Mouse (Mus musculus) liver, embryonic 13.5 days (tissue): ENCODE results near the gene Gm21987. TPM values are rescaled to one million over a fixed set of nuclear protein-coding genes. Genes with fewer than 3 reads are reported as not detected.

Experiments used
- ATAC-seq: fragments of 200-750 bp; cut with Nextera tagmentation; 2 replicates; pipeline ENCODE4 v1.8.0; 2017; ENCODE audit warnings: low read depth, mild to moderate bottlenecking, moderate number of reproducible peaks, moderate library complexity
- DNase-seq: peaks from one replicate; pipeline ENCODE4 v3.0.0; 2022
- H3K27ac ChIP-seq: fragments of 300-500 bp; sonication (generic); 2 replicates; pipeline ENCODE4 v1.5.1; 2015; ENCODE audit warnings: moderate library complexity, mild to moderate bottlenecking, inconsistent platforms
- H3K27me3 ChIP-seq: fragments of 300-500 bp; sonication (generic); 2 replicates; pipeline ENCODE4 v1.6.1; 2015; ENCODE audit warnings: mild to moderate bottlenecking, inconsistent platforms
- H3K36me3 ChIP-seq: fragments of 300-500 bp; sonication (generic); 2 replicates; pipeline ENCODE4 v1.6.1; 2015; ENCODE audit warnings: mild to moderate bottlenecking, inconsistent platforms
- H3K4me1 ChIP-seq: fragments of 300-500 bp; sonication (generic); replicated peaks from 2 replicates; pipeline ENCODE4 v1.6.1; 2015; ENCODE audit warnings: inconsistent platforms
- H3K4me2 ChIP-seq: fragments of 300-500 bp; sonication (generic); 2 replicates; pipeline ENCODE4 v1.6.1; 2015; ENCODE audit warnings: inconsistent platforms, mild to moderate bottlenecking, moderate library complexity
- H3K4me3 ChIP-seq: fragments of 300-500 bp; sonication (generic); replicated peaks from 2 replicates; pipeline ENCODE4 v1.5.1; 2015; ENCODE audit warnings: mild to moderate bottlenecking, inconsistent platforms
- H3K9ac ChIP-seq: fragments of 300-500 bp; sonication (generic); 2 replicates; pipeline ENCODE4 v1.6.1; 2015; ENCODE audit warnings: mild to moderate bottlenecking, inconsistent platforms
- H3K9me3 ChIP-seq: fragments of 300-500 bp; sonication (generic); replicated peaks from 2 replicates; pipeline ENCODE4 v1.6.1; 2016; ENCODE audit warnings: inconsistent platforms
- WGBS: fragments of 180-500 bp; shearing (Covaris S2); methylation state at CpG from one replicate; pipeline ENCODE4 v1.1.7; 2015; ENCODE audit not compliant: insufficient replicate concordance; 5-methylcytosine and 5-hydroxymethylcytosine counted together
- polyA plus RNA-seq: library from polyadenylated mRNA; unstranded; fragments of >200 nt; fragmentation: Nextera tagmentation; extraction: Ambion mirVana; gene quantifications from 2 replicates; pipeline ENCODE4 v1.2.1, GENCODE M21; 2015

Gene Gm21987
- polyA plus RNA-seq, 1 experiment from 2014 or later, result not detected

- DNase-seq, result no peak
- Histone ChIP-seq H3K9ac (no peak overlapping the region), H3K4me1 (peaks cover 67% of the 10 kb centered on the region), H3K27ac (no peak overlapping the region), H3K36me3 (peaks cover 19% of the 10 kb centered on the region), H3K27me3 (no peaks in the 10 kb centered on the region), H3K4me2 (no peak overlapping the region), H3K4me3 (no peak overlapping the region), H3K9me3 (no peaks in the 10 kb centered on the region)
- no peak for ATAC-seq
- 82% methylated on average over 3 of the region's 3 CpGs for WGBS
These were observed 33.1 kb downstream of the Gm21987 start for GRCm38 (mm10) chr16:38379926-38380325.

- peaks cover 67% of the 10 kb centered on the region for H3K4me1 ChIP-seq
- WGBS, result 23% methylated on average over 2 of the region's 2 CpGs
- peak overlapping the region; percentile 10; the same call in 1 of the 2 replicates for H3K4me2 ChIP-seq
- no peak overlapping the region for H3K9ac ChIP-seq
- no peaks in the 10 kb centered on the region for H3K9me3 ChIP-seq
- H3K27ac ChIP-seq, result peak overlapping the region; percentile 65
- ATAC-seq, result peak; percentile 85
- peaks cover under 1% of the 10 kb centered on the region; the same call in 1 of the 2 replicates for H3K36me3 ChIP-seq
- peak; percentile 40 for DNase-seq
- H3K4me3 ChIP-seq, result no peak overlapping the region
- no peaks in the 10 kb centered on the region for H3K27me3 ChIP-seq
These were observed 36.8 kb downstream of the Gm21987 start for GRCm38 (mm10) chr16:38383683-38384082.

GRCm38 (mm10) chr16:38385184-38385634 lies 38.4 kb downstream of the Gm21987 start:
- Histone ChIP-seq H3K27me3 (no peaks in the 10 kb centered on the region), H3K9me3 (no peaks in the 10 kb centered on the region), H3K4me3 (no peak overlapping the region), H3K4me2 (no peak overlapping the region), H3K4me1 (peaks cover 55% of the 10 kb centered on the region), H3K27ac (peak overlapping the region; percentile 65), H3K9ac (no peak overlapping the region), H3K36me3 (no peaks in the 10 kb centered on the region)
- 72% methylated on average over 6 of the region's 6 CpGs for WGBS
- DNase-seq (no peak), ATAC-seq (no peak)

- Histone ChIP-seq H3K9me3 (no peaks in the 10 kb centered on the region), H3K4me3 (no peak overlapping the region), H3K27me3 (no peaks in the 10 kb centered on the region), H3K4me1 (peaks cover 55% of the 10 kb centered on the region), H3K9ac (no peak overlapping the region), H3K27ac (peak overlapping the region; percentile 65; the same call in 1 of the 2 replicates), H3K36me3 (no peaks in the 10 kb centered on the region), H3K4me2 (no peak overlapping the region)
- DNase-seq, result no peak
- WGBS, result 88% methylated on average over 4 of the region's 4 CpGs
- no peak for ATAC-seq
These were observed 38.9 kb downstream of the Gm21987 start for GRCm38 (mm10) chr16:38385700-38386099.

GRCm38 (mm10) chr16:38387389-38387788 lies 40.5 kb downstream of the Gm21987 start:
- Histone ChIP-seq H3K9ac (peak overlapping the region; percentile 7; the same call in 1 of the 2 replicates), H3K4me1 (peaks cover 54% of the 10 kb centered on the region), H3K9me3 (no peaks in the 10 kb centered on the region), H3K27me3 (no peaks in the 10 kb centered on the region), H3K4me2 (peak overlapping the region; percentile 6), H3K27ac (peak overlapping the region; percentile 56), H3K4me3 (no peak overlapping the region), H3K36me3 (no peaks in the 10 kb centered on the region)
- no peak for DNase-seq
- WGBS, result 20% methylated on average over 6 of the region's 6 CpGs
- peak; percentile 76 for ATAC-seq

- H3K27ac ChIP-seq, result no peak overlapping the region
- DNase-seq, result no peak
- H3K27me3 ChIP-seq, result no peaks in the 10 kb centered on the region
- ATAC-seq, result no peak
- H3K9me3 ChIP-seq, result no peaks in the 10 kb centered on the region
- no peak overlapping the region for H3K4me3 ChIP-seq
- WGBS, result 69% methylated on average over 6 of the region's 6 CpGs
- no peaks in the 10 kb centered on the region for H3K36me3 ChIP-seq
- no peak overlapping the region for H3K9ac ChIP-seq
- H3K4me1 ChIP-seq, result peaks cover 47% of the 10 kb centered on the region
- H3K4me2 ChIP-seq, result no peak overlapping the region
These were observed 41.9 kb downstream of the Gm21987 start for GRCm38 (mm10) chr16:38388757-38389156.

GRCm38 (mm10) chr16:38389284-38389893 lies 42.5 kb downstream of the Gm21987 start:
- no peaks in the 10 kb centered on the region for H3K9me3 ChIP-seq
- ATAC-seq (no peak), DNase-seq (no peak)
- no peak overlapping the region for H3K9ac ChIP-seq
- peaks cover 47% of the 10 kb centered on the region for H3K4me1 ChIP-seq
- H3K27me3 ChIP-seq, result no peaks in the 10 kb centered on the region
- 70% methylated on average over 8 of the region's 8 CpGs for WGBS
- H3K4me2 ChIP-seq, result no peak overlapping the region
- H3K27ac ChIP-seq, result no peak overlapping the region
- no peaks in the 10 kb centered on the region for H3K36me3 ChIP-seq
- no peak overlapping the region for H3K4me3 ChIP-seq

- no peak overlapping the region for H3K27ac ChIP-seq
These were observed 43.5 kb downstream of the Gm21987 start for GRCm38 (mm10) chr16:38390322-38390721.

GRCm38 (mm10) chr16:38392126-38392894 lies 45.5 kb downstream of the Gm21987 start:
- Histone ChIP-seq H3K27me3 (no peaks in the 10 kb centered on the region), H3K27ac (no peak overlapping the region), H3K9me3 (no peaks in the 10 kb centered on the region), H3K4me1 (peaks cover 35% of the 10 kb centered on the region), H3K4me3 (no peak overlapping the region), H3K9ac (no peak overlapping the region), H3K4me2 (no peak overlapping the region), H3K36me3 (no peaks in the 10 kb centered on the region)
- DNase-seq (no peak), ATAC-seq (no peak)
- 78% methylated on average over 23 of the region's 23 CpGs for WGBS

More at GRCm38 (mm10) chr16:38390322-38390721, 43.5 kb downstream of the Gm21987 start:
- DNase-seq (no peak), ATAC-seq (no peak)
- Histone ChIP-seq H3K9ac (no peak overlapping the region), H3K4me2 (no peak overlapping the region), H3K4me1 (peaks cover 45% of the 10 kb centered on the region), H3K27me3 (no peaks in the 10 kb centered on the region), H3K36me3 (no peaks in the 10 kb centered on the region), H3K9me3 (no peaks in the 10 kb centered on the region), H3K4me3 (no peak overlapping the region)
- 75% methylated on average over 7 of the region's 7 CpGs for WGBS

- Histone ChIP-seq H3K36me3 (no peaks in the 10 kb centered on the region), H3K4me2 (no peak overlapping the region), H3K9me3 (no peaks in the 10 kb centered on the region), H3K4me3 (no peak overlapping the region), H3K9ac (no peak overlapping the region), H3K27me3 (no peaks in the 10 kb centered on the region), H3K27ac (no peak overlapping the region), H3K4me1 (peaks cover 35% of the 10 kb centered on the region)
- DNase-seq (no peak), ATAC-seq (no peak)
- WGBS, result 52% methylated on average over 8 of the region's 8 CpGs
These were observed 47.4 kb downstream of the Gm21987 start for GRCm38 (mm10) chr16:38394191-38394618.

- no peaks in the 10 kb centered on the region for H3K9me3 ChIP-seq
- H3K4me2 ChIP-seq, result no peak overlapping the region
- H3K27ac ChIP-seq, result no peak overlapping the region
- DNase-seq (no peak), ATAC-seq (no peak)
- H3K4me1 ChIP-seq, result peaks cover 45% of the 10 kb centered on the region
- H3K4me3 ChIP-seq, result no peak overlapping the region
- no peaks in the 10 kb centered on the region for H3K27me3 ChIP-seq
- H3K9ac ChIP-seq, result no peak overlapping the region
- WGBS, result 38% methylated on average over 6 of the region's 6 CpGs
- no peaks in the 10 kb centered on the region for H3K36me3 ChIP-seq
These were observed 48.4 kb downstream of the Gm21987 start for GRCm38 (mm10) chr16:38395060-38395730.
